Comparison of ENCODE assay signal across 10 mouse cellular contexts in the genomic region with DNA sequence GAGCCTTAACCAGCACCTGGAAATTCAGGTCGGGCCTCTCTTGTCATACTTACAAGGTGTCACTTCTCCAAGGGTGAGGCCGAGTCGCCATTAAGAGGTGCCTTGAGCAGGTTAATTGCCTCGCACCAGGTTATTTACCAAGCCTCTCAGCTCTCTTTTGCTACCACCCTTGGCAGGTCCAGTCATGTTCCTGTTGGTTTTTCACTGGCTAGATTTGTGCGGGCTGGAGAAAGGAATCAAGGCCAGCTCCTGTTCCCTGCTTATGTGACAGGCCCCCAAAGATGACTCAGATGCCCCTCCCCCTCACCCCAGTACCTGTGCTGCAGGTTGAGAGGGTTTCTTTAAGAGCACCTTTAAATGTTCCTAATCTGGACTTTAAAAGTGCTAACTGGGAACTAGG. TPM values are rescaled to one million over a fixed set of nuclear protein-coding genes. Genes with fewer than 3 reads are reported as not detected.
DNase-seq lines count a peak whose midpoint lies in the region; ATAC-seq lines count a peak whose summit lies in the region.
"Had no signal": no experiment of that assay in that cellular context is flagged by ENCODE, and none has a peak within 500 bp of the region (broad histone marks: within the 10 kb centered on the region; RNA-seq: fewer than 3 reads in every experiment).

No protein-coding gene starts in this region.

- H3K27me3 ChIP-seq in kidney, embryonic 14.5 days (ENCODE audit: control insufficient read depth, insufficient read depth, low read length) = no peaks in the 10 kb centered on the region
- no peaks in the 10 kb centered on the region for H3K27me3 ChIP-seq in midbrain, embryonic 15.5 days (replicated peaks)
- H3K27me3 ChIP-seq: limb, embryonic 12.5 days; liver, embryonic 15.5 days had no signal

- H3K36me3 ChIP-seq in kidney, embryonic 14.5 days (ENCODE audit: control insufficient read depth, insufficient read depth, low read length) = no peaks in the 10 kb centered on the region
- no peaks in the 10 kb centered on the region for H3K36me3 ChIP-seq in midbrain, embryonic 15.5 days (replicated peaks)
- H3K36me3 ChIP-seq: limb, embryonic 12.5 days; liver, embryonic 15.5 days had no signal

- H3K27ac ChIP-seq in kidney, embryonic 14.5 days (ENCODE audit: low read depth, low read length) = 0 out of 2 replicates have a peak overlapping the region, but pooled peaks have one; percentile 37
- no peak overlapping the region for H3K27ac ChIP-seq in midbrain, embryonic 15.5 days
- H3K27ac ChIP-seq: limb, embryonic 12.5 days; liver, embryonic 15.5 days had no signal

- no peak for DNase-seq in kidney, adult 9 months
- peak; percentile 73 to 79 for DNase-seq in lung, adult 18-20 months
- peak; percentile 63 for DNase-seq in lung, postnatal 36 days
- peak; percentile 62 to 64 for DNase-seq in urinary bladder, postnatal 36 days (ENCODE audit: low spot score in 2 of 2)
- no peak for DNase-seq in cerebellum, postnatal 25 days
- DNase-seq in thymus, postnatal 36 days = no peak

- H3K4me3 ChIP-seq in kidney, embryonic 14.5 days (ENCODE audit: low read length) = no peak overlapping the region
- H3K4me3 ChIP-seq in midbrain, embryonic 15.5 days = no peak overlapping the region
- H3K4me3 ChIP-seq: limb, embryonic 12.5 days; liver, embryonic 15.5 days had no signal

- H3K9ac ChIP-seq in kidney, embryonic 14.5 days (ENCODE audit: low read depth, low read length) = no peak overlapping the region
- H3K9ac ChIP-seq in midbrain, embryonic 15.5 days = no peak overlapping the region
- H3K9ac ChIP-seq: limb, embryonic 12.5 days; liver, embryonic 15.5 days had no signal

- H3K4me2 ChIP-seq in kidney, embryonic 14.5 days (replicated peaks; ENCODE audit: low read depth, low read length) = no peak overlapping the region
- no peak overlapping the region for H3K4me2 ChIP-seq in midbrain, embryonic 15.5 days
- H3K4me2 ChIP-seq: limb, embryonic 12.5 days; liver, embryonic 15.5 days had no signal

- 82% methylated on average over 5 of the region's 5 CpGs for WGBS in kidney, embryonic 14.5 days
- 81% methylated on average over 5 of the region's 5 CpGs for WGBS in midbrain, embryonic 15.5 days

- no peaks in the 10 kb centered on the region for H3K4me1 ChIP-seq in kidney, embryonic 14.5 days (ENCODE audit: control insufficient read depth, insufficient read depth, low read length)
- no peaks in the 10 kb centered on the region for H3K4me1 ChIP-seq in midbrain, embryonic 15.5 days
- H3K4me1 ChIP-seq: limb, embryonic 12.5 days had no signal

- no peak for ATAC-seq in kidney, embryonic 14.5 days (ENCODE audit: low FRiP score, low TSS enrichment)
- no peak for ATAC-seq in midbrain, embryonic 15.5 days (replicated peaks)

- no peaks in the 10 kb centered on the region for H3K9me3 ChIP-seq in kidney, embryonic 14.5 days (ENCODE audit: control insufficient read depth, low read length)
- H3K9me3 ChIP-seq in midbrain, embryonic 15.5 days = no peaks in the 10 kb centered on the region
- H3K9me3 ChIP-seq: limb, embryonic 12.5 days; liver, embryonic 15.5 days had no signal

RNA-seq across cellular contexts. Expression of a gene that starts 36.1 kb away (rescaled TPM):
- 8.5 and 14.5 TPM in 2 replicates for polyA plus RNA-seq in kidney, embryonic 14.5 days (2014; fragmentation: Nextera tagmentation; extraction: Ambion mirVana)
- 6.4 and 6.8 TPM in 2 replicates for polyA plus RNA-seq in midbrain, embryonic 15.5 days (2015; fragmentation: Nextera tagmentation; extraction: Ambion mirVana)

RNA-seq across cellular contexts. Expression of a gene that starts 43.6 kb away (rescaled TPM):
- 31.5 and 88.4 TPM in 2 replicates for polyA plus RNA-seq in kidney, embryonic 14.5 days (2014; fragmentation: Nextera tagmentation; extraction: Ambion mirVana)
- polyA plus RNA-seq in midbrain, embryonic 15.5 days (2015; fragmentation: Nextera tagmentation; extraction: Ambion mirVana) = 6.9 and 8.5 TPM in 2 replicates

Comparison
In these comparisons a context has a peak if more than half of its experiments do, and no peak if none do; other contexts are left out.
1. DNase-seq: peak in lung, adult 18-20 months (2 of 2), lung, postnatal 36 days (single experiment) and urinary bladder, postnatal 36 days (2 of 2); none in kidney, adult 9 months (single experiment), cerebellum, postnatal 25 days (0 of 2) and thymus, postnatal 36 days (0 of 2).